Mouse (Mus musculus) liver, embryonic 14.5 days (tissue): ENCODE measurements around the gene Snx4.

ENCODE experiments used
- CTCF ChIP-seq: IDR thresholded peaks from 2 replicates; pipeline ENCODE4 v1.5.1; 2016; ENCODE audit warnings: antibody characterized with exemption, low read depth, control low read depth
- EP300 ChIP-seq: IDR thresholded peaks from 2 replicates; pipeline ENCODE4 v1.6.1; 2016; ENCODE audit warnings: antibody characterized with exemption, low read depth

- TF ChIP-seq CTCF (no peak), EP300 (no peak)
Observed at GRCm38 (mm10) chr16:33295321-33295720, 44.1 kb downstream of the Snx4 start.
